In genomic region chr3:9916538-9917106, GRCm38 (mm10) we compare ENCODE assay signal across 12 mouse cellular contexts.
"Had no signal": no experiment of that assay in that cellular context is flagged by ENCODE, and none has a peak within 500 bp of the region (broad histone marks: within the 10 kb centered on the region; RNA-seq: fewer than 3 reads in every experiment).

No protein-coding gene starts in this region.

- H3K4me3 ChIP-seq: limb, embryonic 13.5 days; midbrain, embryonic 12.5 days had no signal

- H3K36me3 ChIP-seq: limb, embryonic 13.5 days; midbrain, embryonic 12.5 days had no signal

- DNase-seq: kidney, adult 8-10 months; kidney, postnatal 36 days; left cerebral cortex, postnatal 4 days; lung, adult 18-20 months; right cerebral cortex, postnatal 14 days; thymus, adult 2 months; thymus, postnatal 25 days had no signal

- H3K27me3 ChIP-seq: limb, embryonic 13.5 days; midbrain, embryonic 12.5 days had no signal

- H3K4me1 ChIP-seq: limb, embryonic 13.5 days; midbrain, embryonic 12.5 days had no signal

- H3K9me3 ChIP-seq: limb, embryonic 13.5 days; midbrain, embryonic 12.5 days had no signal

- H3K4me2 ChIP-seq: limb, embryonic 13.5 days; midbrain, embryonic 12.5 days had no signal

- ATAC-seq: midbrain, embryonic 16.5 days had no signal

- H3K9ac ChIP-seq: limb, embryonic 13.5 days; liver, embryonic 14.5 days; midbrain, embryonic 12.5 days had no signal

- H3K27ac ChIP-seq: kidney, postnatal 0 days; limb, embryonic 13.5 days; liver, embryonic 14.5 days; midbrain, embryonic 12.5 days had no signal
